Mouse (Mus musculus): ENCODE data around the gene Pprc1.

The Pprc1 gene

GRCm38 (mm10) chr19:46103437-46104186 is 58.9 kb downstream of the Pprc1 start:
- no peaks in the 10 kb centered on the region for H3K27me3 ChIP-seq (ENCODE audit: insufficient read depth, low read length)
- H3K9me3 ChIP-seq (ENCODE audit: low read length): peaks cover 20% of the 10 kb centered on the region
- no peaks in the 10 kb centered on the region for H3K36me3 ChIP-seq (ENCODE audit: insufficient read depth, low read length)
- no peak overlapping the region for H3K4me3 ChIP-seq (replicated peaks; ENCODE audit: low read length)
- peaks cover 6% of the 10 kb centered on the region for H3K4me1 ChIP-seq (replicated peaks; ENCODE audit: low read depth, low read length)
- TF ChIP-seq CTCF (conservative IDR thresholded peaks at IDR 0.05; ENCODE audit: low read length) (no peak), NANOG (IDR thresholded peaks at IDR 0.05; ENCODE audit: borderline replicate concordance, low read length) (no peak), POU5F1 (IDR thresholded peaks at IDR 0.05; ENCODE audit: borderline replicate concordance, low read length) (no peak)

- TF ChIP-seq POU5F1 (IDR thresholded peaks at IDR 0.05; ENCODE audit: borderline replicate concordance, low read length) (no peak), NANOG (IDR thresholded peaks at IDR 0.05; ENCODE audit: borderline replicate concordance, low read length) (no peak), CTCF (conservative IDR thresholded peaks at IDR 0.05; ENCODE audit: low read length) (no peak)
- Histone ChIP-seq H3K9me3 (ENCODE audit: low read length) (peaks cover 16% of the 10 kb centered on the region), H3K36me3 (ENCODE audit: insufficient read depth, low read length) (no peaks in the 10 kb centered on the region), H3K27me3 (ENCODE audit: insufficient read depth, low read length) (no peaks in the 10 kb centered on the region), H3K4me1 (replicated peaks; ENCODE audit: low read depth, low read length) (peaks cover 10% of the 10 kb centered on the region), H3K4me3 (replicated peaks; ENCODE audit: low read length) (no peak overlapping the region)
Observed at GRCm38 (mm10) chr19:46104187-46104557, 59.5 kb downstream of the Pprc1 start.

GRCm38 (mm10) chr19:46110214-46110613 is 65.5 kb downstream of the Pprc1 start:
- Histone ChIP-seq H3K4me3 (replicated peaks; ENCODE audit: low read length) (no peak overlapping the region), H3K4me1 (replicated peaks; ENCODE audit: low read depth, low read length) (peaks cover 10% of the 10 kb centered on the region), H3K36me3 (ENCODE audit: insufficient read depth, low read length) (no peaks in the 10 kb centered on the region), H3K27me3 (ENCODE audit: insufficient read depth, low read length) (no peaks in the 10 kb centered on the region), H3K9me3 (ENCODE audit: low read length) (no peaks in the 10 kb centered on the region)
- TF ChIP-seq CTCF (conservative IDR thresholded peaks at IDR 0.05; ENCODE audit: low read length) (no peak), POU5F1 (IDR thresholded peaks at IDR 0.05; ENCODE audit: borderline replicate concordance, low read length) (no peak), NANOG (IDR thresholded peaks at IDR 0.05; ENCODE audit: borderline replicate concordance, low read length) (no peak)

GRCm38 (mm10) chr19:46110781-46111180 is 66.1 kb downstream of the Pprc1 start:
- no peak overlapping the region for H3K4me3 ChIP-seq (replicated peaks; ENCODE audit: low read length)
- TF ChIP-seq NANOG (IDR thresholded peaks at IDR 0.05; ENCODE audit: borderline replicate concordance, low read length) (no peak), POU5F1 (IDR thresholded peaks at IDR 0.05; ENCODE audit: borderline replicate concordance, low read length) (no peak), CTCF (conservative IDR thresholded peaks at IDR 0.05; ENCODE audit: low read length) (no peak)
- no peaks in the 10 kb centered on the region for H3K9me3 ChIP-seq (ENCODE audit: low read length)
- H3K27me3 ChIP-seq (ENCODE audit: insufficient read depth, low read length): no peaks in the 10 kb centered on the region
- no peaks in the 10 kb centered on the region for H3K36me3 ChIP-seq (ENCODE audit: insufficient read depth, low read length)
- peaks cover 10% of the 10 kb centered on the region for H3K4me1 ChIP-seq (replicated peaks; ENCODE audit: low read depth, low read length)

- no peaks in the 10 kb centered on the region; the same call in 1 of the 2 replicates for H3K4me1 ChIP-seq (replicated peaks; ENCODE audit: low read depth, low read length)
- no peaks in the 10 kb centered on the region for H3K9me3 ChIP-seq (ENCODE audit: low read length)
- H3K4me3 ChIP-seq (replicated peaks; ENCODE audit: low read length): no peak overlapping the region
- TF ChIP-seq CTCF (conservative IDR thresholded peaks at IDR 0.05; ENCODE audit: low read length) (no peak), NANOG (IDR thresholded peaks at IDR 0.05; ENCODE audit: borderline replicate concordance, low read length) (no peak), POU5F1 (IDR thresholded peaks at IDR 0.05; ENCODE audit: borderline replicate concordance, low read length) (no peak)
- H3K27me3 ChIP-seq (ENCODE audit: insufficient read depth, low read length): no peaks in the 10 kb centered on the region
- H3K36me3 ChIP-seq (ENCODE audit: insufficient read depth, low read length): no peaks in the 10 kb centered on the region
Observed at GRCm38 (mm10) chr19:46114617-46115016, 69.9 kb downstream of the Pprc1 start.

GRCm38 (mm10) chr19:46119458-46119857 is 74.8 kb downstream of the Pprc1 start:
- Histone ChIP-seq H3K4me1 (replicated peaks; ENCODE audit: low read depth, low read length) (no peaks in the 10 kb centered on the region), H3K9me3 (ENCODE audit: low read length) (no peaks in the 10 kb centered on the region), H3K27me3 (ENCODE audit: insufficient read depth, low read length) (no peaks in the 10 kb centered on the region), H3K36me3 (ENCODE audit: insufficient read depth, low read length) (no peaks in the 10 kb centered on the region), H3K4me3 (replicated peaks; ENCODE audit: low read length) (no peak overlapping the region)
- TF ChIP-seq POU5F1 (IDR thresholded peaks at IDR 0.05; ENCODE audit: borderline replicate concordance, low read length) (no peak), NANOG (IDR thresholded peaks at IDR 0.05; ENCODE audit: borderline replicate concordance, low read length) (no peak)

- H3K36me3 ChIP-seq (ENCODE audit: insufficient read depth, low read length): no peaks in the 10 kb centered on the region
- TF ChIP-seq POU5F1 (IDR thresholded peaks at IDR 0.05; ENCODE audit: borderline replicate concordance, low read length) (no peak), NANOG (IDR thresholded peaks at IDR 0.05; ENCODE audit: borderline replicate concordance, low read length) (no peak), CTCF (conservative IDR thresholded peaks at IDR 0.05; ENCODE audit: low read length) (no peak)
- H3K9me3 ChIP-seq (ENCODE audit: low read length): no peaks in the 10 kb centered on the region
- no peak overlapping the region for H3K4me3 ChIP-seq (replicated peaks; ENCODE audit: low read length)
- no peaks in the 10 kb centered on the region for H3K27me3 ChIP-seq (ENCODE audit: insufficient read depth, low read length)
- no peaks in the 10 kb centered on the region for H3K4me1 ChIP-seq (replicated peaks; ENCODE audit: low read depth, low read length)
Observed at GRCm38 (mm10) chr19:46120872-46121271, 76.2 kb downstream of the Pprc1 start.

Measured in E14TG2a.4 (cell line).